Mouse (Mus musculus) layer of hippocampus, adult 9-10 months (tissue): Measurements from ENCODE around the gene Rtbdn.

Experiments used
- DNase-seq: peaks from one replicate; pipeline ENCODE4 v3.0.0; 2022; ENCODE audit warnings: low spot score

The Rtbdn gene

GRCm38 (mm10) chr8:84979599-84980421, 33.0 kb downstream of the Rtbdn start:
- peak; percentile 91 for DNase-seq

DNA sequence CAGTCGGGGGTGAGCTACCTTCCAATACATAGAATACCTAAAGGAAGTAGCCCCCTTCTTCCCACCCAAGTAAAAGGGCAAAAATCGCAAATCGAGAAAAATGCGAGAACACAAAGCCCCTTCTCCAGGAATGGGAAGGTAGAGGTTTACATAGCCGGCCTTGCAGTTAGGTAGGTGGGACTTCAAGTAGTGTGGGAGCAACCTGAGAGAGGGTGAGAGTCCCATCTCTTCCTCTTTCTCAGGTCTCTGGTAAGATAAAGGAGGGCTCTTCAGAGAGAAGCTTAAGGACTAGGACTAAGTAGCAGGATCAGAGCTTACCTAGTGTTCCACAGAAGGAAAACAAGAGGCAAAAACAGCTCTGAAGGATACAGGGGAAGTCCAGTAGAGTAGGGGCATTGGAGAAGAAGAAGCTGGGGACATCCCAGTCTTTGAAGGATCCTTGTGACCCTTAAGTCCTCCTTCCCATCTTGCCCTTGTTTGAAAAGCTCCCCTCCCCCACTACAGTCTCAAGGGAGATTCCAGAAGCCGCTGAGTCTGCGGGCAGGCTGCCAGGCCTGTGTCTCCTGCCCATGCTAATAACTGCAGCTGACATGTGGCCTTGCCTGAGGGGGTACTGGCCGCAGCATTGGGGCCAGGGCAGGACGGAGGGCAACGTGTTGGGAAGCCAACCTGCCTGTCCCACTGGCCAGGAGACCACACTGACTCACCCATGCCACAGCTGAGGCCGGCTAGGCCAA, 34.0 kb downstream of the Rtbdn start:
- no peak for DNase-seq

DNA sequence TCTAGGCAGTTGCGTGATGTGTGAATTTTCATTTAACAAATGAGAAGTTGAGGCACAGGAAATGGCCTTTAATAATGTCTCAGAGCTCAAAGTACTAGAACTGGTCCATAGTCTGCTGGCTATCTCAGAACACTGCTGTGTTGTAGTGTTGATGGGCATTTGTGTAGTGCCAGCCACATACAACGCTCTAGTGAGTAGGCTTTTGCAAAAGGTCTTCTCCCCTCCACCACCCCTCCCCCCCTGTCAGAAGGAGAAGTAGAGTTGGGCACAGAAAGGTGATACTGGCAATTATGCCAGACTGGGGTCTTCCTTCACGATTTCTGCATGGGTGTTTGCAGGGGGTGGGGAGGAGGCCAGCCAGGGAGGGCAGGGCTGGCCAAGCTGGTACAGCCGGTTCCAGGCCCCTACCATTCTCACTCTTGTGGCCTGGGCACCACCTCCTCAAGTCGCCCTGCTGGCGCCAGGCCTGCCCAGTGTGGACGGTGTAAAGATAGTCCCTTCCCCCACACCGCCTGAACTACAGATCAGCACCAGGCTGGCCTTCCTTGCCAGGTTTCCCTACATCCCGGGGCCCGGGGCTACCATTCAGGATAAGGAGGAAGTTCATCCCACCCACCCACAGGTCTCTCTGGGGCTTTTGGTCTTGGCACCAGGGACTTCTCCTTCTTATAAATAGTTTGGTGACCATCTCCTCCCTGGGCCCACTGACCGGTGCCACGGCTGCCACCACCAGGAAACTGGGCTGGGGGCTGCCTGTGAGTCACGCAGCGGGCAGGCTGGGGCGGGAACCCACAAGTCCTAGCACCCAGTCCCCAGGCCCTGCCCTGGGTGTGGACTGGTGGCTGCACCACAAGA, 35.1 kb downstream of the Rtbdn start:
- no peak for DNase-seq

GRCm38 (mm10) chr8:84982499-84983011, 35.8 kb downstream of the Rtbdn start:
- no peak for DNase-seq

DNA sequence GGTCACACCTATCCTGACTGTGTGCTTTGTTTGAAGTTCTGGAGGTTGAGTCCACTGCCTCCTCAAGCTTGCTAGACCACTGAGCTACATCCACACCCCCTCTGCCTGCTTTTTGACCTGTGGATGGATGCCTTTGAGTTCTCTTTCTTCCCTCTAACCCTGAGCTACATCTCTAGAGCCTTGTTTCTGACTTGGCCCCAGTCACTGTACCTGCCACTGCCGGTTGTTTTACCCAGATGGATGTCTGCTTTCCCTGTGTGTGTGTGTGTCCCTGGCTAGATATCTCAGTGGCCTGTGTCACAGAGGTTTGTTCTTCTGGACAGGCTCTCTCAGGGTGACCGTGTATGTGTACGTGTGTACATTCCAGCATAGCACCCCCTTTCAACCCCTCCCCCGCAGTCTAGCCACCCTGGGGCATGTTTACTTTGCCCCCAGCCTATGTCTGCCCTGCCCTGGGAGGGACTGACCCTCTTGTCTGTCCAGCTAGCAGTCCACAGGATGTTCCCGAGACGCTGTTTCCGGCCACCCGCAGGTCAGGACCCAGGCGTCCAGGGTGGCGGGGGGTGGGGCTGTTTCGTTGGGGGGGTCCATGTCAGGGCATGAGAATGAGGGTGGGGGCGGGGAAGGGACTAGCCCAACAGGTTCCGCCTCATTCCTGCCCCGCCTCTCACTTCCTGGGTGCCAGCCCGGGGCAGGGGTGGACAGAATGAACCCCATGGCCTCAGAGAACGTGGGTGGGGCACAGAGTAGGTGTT, 37.7 kb downstream of the Rtbdn start:
- no peak for DNase-seq

- DNase-seq, result no peak
Measured at GRCm38 (mm10) chr8:84985049-84985683, 38.4 kb downstream of the Rtbdn start.

GRCm38 (mm10) chr8:84985684-84986378, 39.0 kb downstream of the Rtbdn start:
- DNase-seq, result peak; percentile 78

DNA sequence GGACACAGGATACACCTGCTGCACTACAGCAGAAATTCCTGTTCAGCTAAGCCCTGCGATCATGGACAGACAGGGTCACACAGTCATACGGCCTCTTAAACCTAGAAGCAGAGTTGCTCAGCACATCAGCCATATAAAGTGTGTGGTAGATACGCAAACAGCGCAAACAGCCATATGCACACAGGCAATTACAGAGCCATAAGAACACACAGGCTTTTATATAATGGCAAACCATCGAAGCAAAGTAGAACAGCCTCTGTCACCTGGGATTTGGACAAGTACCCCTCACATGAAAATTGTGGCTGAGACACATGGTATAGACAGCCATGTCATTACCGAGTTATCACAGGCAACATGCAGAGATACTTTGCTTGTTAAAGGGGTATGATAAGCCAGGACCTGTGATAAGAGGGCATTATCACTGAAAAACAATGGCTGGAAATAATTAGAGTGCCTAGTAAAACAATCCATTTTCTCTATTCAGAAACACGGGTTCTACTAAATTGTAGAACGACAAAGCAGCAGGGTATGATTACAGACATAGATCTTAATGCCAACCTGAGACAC, 39.7 kb downstream of the Rtbdn start:
- no peak for DNase-seq

DNA sequence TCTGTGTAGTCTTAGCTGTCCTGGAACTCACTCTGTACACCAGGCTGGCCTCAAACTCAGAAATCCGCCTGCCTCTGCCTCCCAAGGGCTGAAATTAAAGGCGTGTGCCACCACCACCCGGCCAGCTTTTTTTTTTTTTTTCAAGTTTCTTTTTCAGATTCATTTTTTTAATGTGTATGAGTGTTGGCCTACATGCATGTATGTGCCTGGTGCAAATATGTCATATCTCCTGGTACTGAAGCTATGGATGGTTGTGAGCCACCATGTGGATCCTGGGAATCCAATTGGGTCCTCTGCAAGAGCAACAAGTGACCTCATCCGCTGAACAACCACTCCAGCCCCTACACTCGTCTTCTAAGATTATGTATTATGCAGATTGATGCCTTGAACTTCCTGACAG, 40.6 kb downstream of the Rtbdn start:
- DNase-seq, result no peak

DNA sequence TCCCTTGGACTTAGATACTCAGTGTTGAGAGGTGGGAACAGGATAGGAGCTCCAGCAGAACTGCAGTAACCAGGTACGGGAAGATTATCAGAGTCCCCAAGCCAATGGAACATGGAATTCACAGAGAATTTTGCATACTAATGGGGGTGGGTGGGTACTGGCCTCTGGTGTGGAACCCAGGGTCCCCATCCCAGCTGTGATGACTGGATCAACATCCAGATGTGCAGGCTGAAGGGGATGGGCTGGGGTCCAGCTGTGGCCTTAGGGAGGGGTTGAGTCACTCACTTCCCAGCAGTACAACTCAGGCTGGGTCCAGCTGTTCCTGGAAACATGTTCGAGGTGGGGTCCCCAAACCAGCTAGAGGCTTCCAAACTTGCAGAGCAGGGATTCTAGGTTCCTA, 41.1 kb downstream of the Rtbdn start:
- no peak for DNase-seq

DNA sequence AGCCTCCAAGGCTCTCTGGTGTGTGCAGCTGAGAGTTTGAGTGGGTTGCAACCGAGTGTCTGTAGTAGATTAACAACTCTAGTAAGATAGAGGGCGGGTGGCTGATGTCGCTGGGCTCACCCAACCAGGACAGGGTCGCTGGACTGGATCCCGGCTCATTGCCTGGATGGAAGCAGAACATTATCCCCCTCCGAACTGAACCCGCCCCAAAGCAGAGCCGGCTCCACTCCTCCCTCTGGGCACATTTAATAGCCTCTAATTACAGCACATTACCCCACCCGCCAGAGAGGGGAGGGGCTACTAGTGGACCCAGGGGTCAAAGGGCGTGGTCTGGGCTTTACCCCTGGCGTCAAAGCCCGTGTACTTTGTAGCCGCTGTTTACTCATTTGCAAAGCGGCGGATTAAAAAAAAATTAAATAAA, 42.5 kb downstream of the Rtbdn start:
- DNase-seq, result no peak

GRCm38 (mm10) chr8:84989810-84990209, 43.0 kb downstream of the Rtbdn start:
- DNase-seq, result peak; percentile 87

DNA sequence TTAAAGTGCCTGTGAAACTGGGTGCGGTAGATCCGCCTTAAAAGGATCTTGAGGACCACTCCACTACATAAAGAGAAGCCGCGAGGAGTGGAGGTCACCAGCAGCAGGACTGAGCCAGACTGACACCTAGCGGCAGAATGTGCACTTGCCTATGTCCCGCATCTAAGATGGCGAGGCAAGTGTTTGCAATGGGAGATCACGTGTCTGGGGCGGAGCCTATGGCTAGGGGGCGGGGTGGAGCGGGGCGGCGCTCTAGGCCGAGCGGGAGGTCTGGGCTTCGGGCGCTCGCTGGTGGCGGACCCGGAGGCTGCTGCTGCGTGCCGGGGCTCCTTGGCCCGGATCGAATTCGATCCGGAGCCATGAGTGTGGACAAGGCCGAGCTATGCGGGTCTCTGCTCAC, 43.6 kb downstream of the Rtbdn start, which contains the start of gene Hook2:
TSS of gene Hook2 (plus strand) at position 255 of the 400 bp plus-strand sequence.
- peak; percentile 96 for DNase-seq

DNA sequence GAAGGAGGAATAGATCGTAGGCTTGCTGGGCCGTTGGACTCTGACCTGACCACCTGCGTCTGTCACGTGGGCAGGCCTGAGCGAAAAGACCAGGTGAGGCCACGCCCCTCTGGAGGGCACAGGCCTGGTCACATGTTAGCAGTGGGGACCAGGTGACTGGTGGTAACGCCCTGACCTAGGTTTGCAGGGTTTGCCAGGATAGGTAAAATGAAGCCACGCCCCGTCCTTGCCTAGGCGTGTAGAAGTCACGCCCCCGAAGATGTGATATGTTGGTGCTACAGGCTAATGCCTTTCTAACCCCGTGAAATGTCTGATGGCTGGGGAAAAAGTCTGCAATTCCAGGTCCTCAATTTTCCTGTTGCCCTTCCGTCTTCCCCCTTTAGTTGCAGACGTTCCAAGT, 44.0 kb downstream of the Rtbdn start:
- no peak for DNase-seq

GRCm38 (mm10) chr8:84994375-84994774, 47.6 kb downstream of the Rtbdn start:
- DNase-seq, result no peak

GRCm38 (mm10) chr8:84995680-84996079, 48.9 kb downstream of the Rtbdn start:
- no peak for DNase-seq

- no peak for DNase-seq
Measured at GRCm38 (mm10) chr8:84996978-84997377, 50.2 kb downstream of the Rtbdn start.

- DNase-seq, result no peak
Measured at GRCm38 (mm10) chr8:84997649-84998295, 51.0 kb downstream of the Rtbdn start.
